Mouse (Mus musculus): ENCODE results near the gene Rad51b. TPM values are rescaled to one million over a fixed set of nuclear protein-coding genes. Genes with fewer than 3 reads are reported as not detected.

Gene Rad51b
- polyA plus RNA-seq, 1 experiment from 2014 or later = 8.0 TPM

GRCm38 (mm10) chr12:79798488-79798887 lies 501.4 kb downstream of the Rad51b start:
- Histone ChIP-seq H3K27me3 (ENCODE audit: control insufficient read depth, insufficient read depth, low read length) (no peaks in the 10 kb centered on the region), H3K27ac (ENCODE audit: low read depth, low read length) (no peak overlapping the region), H3K4me3 (ENCODE audit: low read depth, low read length) (no peak overlapping the region), H3K9me3 (ENCODE audit: control insufficient read depth, low read length) (no peaks in the 10 kb centered on the region), H3K4me2 (ENCODE audit: low read depth, low read length, severe bottlenecking) (no peak overlapping the region), H3K9ac (ENCODE audit: low read length) (no peak overlapping the region), H3K36me3 (ENCODE audit: control insufficient read depth, insufficient read depth, low read length) (no peaks in the 10 kb centered on the region), H3K4me1 (replicated peaks; ENCODE audit: control insufficient read depth, insufficient read depth, low read length) (0 out of 2 replicates have a peak, but pooled peaks cover 4% of the 10 kb centered on the region)
- DNase-seq (ENCODE audit: low spot score) (no peak), ATAC-seq (replicated peaks; ENCODE audit: low FRiP score) (no peak)
- WGBS = 95% methylated on average over 3 of the region's 3 CpGs

DNA sequence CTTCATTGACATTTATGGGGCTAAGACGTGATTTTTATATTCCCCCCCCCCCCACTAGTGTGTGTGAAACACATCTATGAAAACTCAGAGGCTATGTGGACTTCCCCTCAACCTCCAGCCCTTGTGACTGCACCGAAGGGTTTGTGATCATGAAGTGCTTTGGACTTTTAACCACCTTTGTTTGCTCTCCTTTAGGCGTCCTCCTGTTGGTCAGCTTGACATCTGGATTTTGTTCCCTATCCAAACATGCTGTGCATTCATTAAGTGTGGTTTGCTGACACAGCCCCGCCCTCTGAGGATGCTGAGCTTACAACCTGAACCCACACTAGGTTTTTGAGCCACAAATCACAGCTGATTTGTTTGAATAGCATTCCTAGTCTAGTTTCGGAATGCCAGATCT lies 502.3 kb downstream of the Rad51b start:
- DNase-seq (ENCODE audit: low spot score) = no peak
- WGBS = 73% methylated on average over 5 of the region's 5 CpGs
- peaks cover 7% of the 10 kb centered on the region for H3K4me1 ChIP-seq (replicated peaks; ENCODE audit: control insufficient read depth, insufficient read depth, low read length)
- H3K4me3 ChIP-seq (ENCODE audit: low read depth, low read length) = no peak overlapping the region
- H3K9ac ChIP-seq (ENCODE audit: low read length) = no peak overlapping the region
- no peaks in the 10 kb centered on the region for H3K36me3 ChIP-seq (ENCODE audit: control insufficient read depth, insufficient read depth, low read length)
- H3K27me3 ChIP-seq (ENCODE audit: control insufficient read depth, insufficient read depth, low read length) = no peaks in the 10 kb centered on the region
- no peak for ATAC-seq (replicated peaks; ENCODE audit: low FRiP score)
- no peak overlapping the region for H3K4me2 ChIP-seq (ENCODE audit: low read depth, low read length, severe bottlenecking)
- H3K9me3 ChIP-seq (ENCODE audit: control insufficient read depth, low read length) = no peaks in the 10 kb centered on the region
- H3K27ac ChIP-seq (ENCODE audit: low read depth, low read length) = no peak overlapping the region

DNA sequence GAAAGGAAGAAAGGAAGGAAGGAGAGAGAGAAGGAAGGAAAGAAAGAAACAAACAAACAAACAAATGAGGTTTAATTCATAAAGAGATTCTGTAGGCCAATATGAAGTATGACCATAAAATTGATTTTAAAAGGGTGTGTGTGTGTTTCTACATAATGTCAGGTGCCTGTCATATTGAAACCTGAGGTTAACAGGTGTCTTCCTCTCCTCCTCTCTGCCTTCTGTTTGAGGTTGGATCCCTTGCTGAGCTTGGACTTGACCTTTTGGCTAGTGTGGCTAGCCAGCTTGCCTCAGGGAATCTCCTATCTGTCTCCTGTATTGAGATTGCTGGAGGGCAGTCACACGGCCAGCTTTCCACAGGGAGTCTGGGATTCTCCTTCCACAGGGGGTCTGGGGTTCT lies 506.6 kb downstream of the Rad51b start:
- H3K9ac ChIP-seq (ENCODE audit: low read length) = no peak overlapping the region
- H3K4me1 ChIP-seq (replicated peaks; ENCODE audit: control insufficient read depth, insufficient read depth, low read length) = peaks cover 23% of the 10 kb centered on the region
- H3K36me3 ChIP-seq (ENCODE audit: control insufficient read depth, insufficient read depth, low read length) = no peaks in the 10 kb centered on the region
- H3K4me3 ChIP-seq (ENCODE audit: low read depth, low read length) = no peak overlapping the region
- ATAC-seq (replicated peaks; ENCODE audit: low FRiP score) (no peak), DNase-seq (ENCODE audit: low spot score) (peak; percentile 21)
- no peak overlapping the region for H3K27ac ChIP-seq (ENCODE audit: low read depth, low read length)
- no peaks in the 10 kb centered on the region for H3K27me3 ChIP-seq (ENCODE audit: control insufficient read depth, insufficient read depth, low read length)
- H3K4me2 ChIP-seq (ENCODE audit: low read depth, low read length, severe bottlenecking) = no peak overlapping the region
- H3K9me3 ChIP-seq (ENCODE audit: control insufficient read depth, low read length) = no peaks in the 10 kb centered on the region
- WGBS = 74% methylated on average over 1 of the region's 1 CpGs

GRCm38 (mm10) chr12:79804776-79805524 lies 507.9 kb downstream of the Rad51b start:
- no peaks in the 10 kb centered on the region for H3K9me3 ChIP-seq (ENCODE audit: control insufficient read depth, low read length)
- H3K4me3 ChIP-seq (ENCODE audit: low read depth, low read length) = no peak overlapping the region
- H3K27ac ChIP-seq (ENCODE audit: low read depth, low read length) = peak overlapping the region; percentile 37; the same call in 1 of the 2 replicates
- H3K4me1 ChIP-seq (replicated peaks; ENCODE audit: control insufficient read depth, insufficient read depth, low read length) = peaks cover 27% of the 10 kb centered on the region
- H3K4me2 ChIP-seq (ENCODE audit: low read depth, low read length, severe bottlenecking) = no peak overlapping the region
- no peak for DNase-seq (ENCODE audit: low spot score)
- H3K36me3 ChIP-seq (ENCODE audit: control insufficient read depth, insufficient read depth, low read length) = no peaks in the 10 kb centered on the region
- H3K9ac ChIP-seq (ENCODE audit: low read length) = no peak overlapping the region
- H3K27me3 ChIP-seq (ENCODE audit: control insufficient read depth, insufficient read depth, low read length) = no peaks in the 10 kb centered on the region
- ATAC-seq (replicated peaks; ENCODE audit: low FRiP score) = peak; percentile 44; the same call in 1 of the 2 replicates
- WGBS = 25% methylated on average over 8 of the region's 8 CpGs

DNA sequence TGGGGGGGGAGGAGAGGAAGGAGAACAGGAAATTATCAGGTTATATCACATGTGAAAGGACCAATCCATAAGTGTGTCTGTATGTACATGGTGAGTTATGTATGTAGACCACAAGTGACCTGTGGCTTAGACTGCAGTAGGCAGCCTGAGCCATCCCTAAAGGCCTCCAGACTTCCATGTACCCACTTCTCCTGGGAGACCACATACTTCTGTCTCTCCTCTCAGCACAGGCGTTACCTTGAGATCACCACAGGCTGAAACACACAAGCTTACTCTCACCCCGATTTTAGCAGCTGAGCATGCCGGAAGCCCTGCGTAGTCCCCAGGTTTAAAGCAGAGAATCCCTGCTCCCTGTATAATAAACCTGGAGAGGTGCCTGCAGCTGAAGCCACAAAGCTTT lies 509.9 kb downstream of the Rad51b start:
- H3K36me3 ChIP-seq (ENCODE audit: control insufficient read depth, insufficient read depth, low read length) = no peaks in the 10 kb centered on the region
- peaks cover 30% of the 10 kb centered on the region for H3K4me1 ChIP-seq (replicated peaks; ENCODE audit: control insufficient read depth, insufficient read depth, low read length)
- peak overlapping the region; percentile 36 for H3K9ac ChIP-seq (ENCODE audit: low read length)
- no peaks in the 10 kb centered on the region for H3K27me3 ChIP-seq (ENCODE audit: control insufficient read depth, insufficient read depth, low read length)
- H3K27ac ChIP-seq (ENCODE audit: low read depth, low read length) = peak overlapping the region; percentile 88
- DNase-seq (ENCODE audit: low spot score) (no peak), ATAC-seq (replicated peaks; ENCODE audit: low FRiP score) (peak; percentile 13; the same call in 1 of the 2 replicates)
- H3K4me3 ChIP-seq (ENCODE audit: low read depth, low read length) = no peak overlapping the region
- 27% methylated on average over 4 of the region's 4 CpGs for WGBS
- H3K9me3 ChIP-seq (ENCODE audit: control insufficient read depth, low read length) = no peaks in the 10 kb centered on the region
- no peak overlapping the region for H3K4me2 ChIP-seq (ENCODE audit: low read depth, low read length, severe bottlenecking)

DNA sequence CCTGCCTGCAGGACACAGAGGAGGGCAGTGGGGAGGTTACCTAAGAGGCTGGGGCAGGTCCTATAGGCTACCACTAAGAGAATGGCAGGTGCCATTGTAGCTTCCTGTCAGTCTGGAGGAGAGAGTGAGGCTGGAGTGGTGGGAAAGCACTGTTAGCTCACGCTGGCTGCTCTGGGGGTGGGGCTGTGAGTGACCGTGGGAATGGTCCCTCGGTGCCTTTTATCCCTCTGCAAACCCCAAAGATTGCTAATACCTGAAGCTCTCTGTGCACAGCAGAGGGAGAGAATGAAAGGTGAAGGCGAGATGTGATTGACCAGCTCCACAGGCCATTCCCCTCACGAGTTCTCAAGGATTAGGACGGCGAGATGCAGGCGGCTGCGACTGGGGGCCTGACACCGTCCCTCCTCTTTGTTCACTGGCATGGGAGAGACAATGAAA lies 510.3 kb downstream of the Rad51b start:
- Histone ChIP-seq H3K36me3 (ENCODE audit: control insufficient read depth, insufficient read depth, low read length) (no peaks in the 10 kb centered on the region), H3K4me3 (ENCODE audit: low read depth, low read length) (no peak overlapping the region), H3K9me3 (ENCODE audit: control insufficient read depth, low read length) (no peaks in the 10 kb centered on the region), H3K27ac (ENCODE audit: low read depth, low read length) (peak overlapping the region; percentile 88), H3K9ac (ENCODE audit: low read length) (peak overlapping the region; percentile 53), H3K27me3 (ENCODE audit: control insufficient read depth, insufficient read depth, low read length) (no peaks in the 10 kb centered on the region), H3K4me2 (ENCODE audit: low read depth, low read length, severe bottlenecking) (peak overlapping the region; percentile 16; the same call in 1 of the 2 replicates), H3K4me1 (replicated peaks; ENCODE audit: control insufficient read depth, insufficient read depth, low read length) (peaks cover 30% of the 10 kb centered on the region)
- ATAC-seq (replicated peaks; ENCODE audit: low FRiP score) (peak; percentile 71), DNase-seq (ENCODE audit: low spot score) (peak; percentile 75)
- WGBS = 5% methylated on average over 10 of the region's 10 CpGs

DNA sequence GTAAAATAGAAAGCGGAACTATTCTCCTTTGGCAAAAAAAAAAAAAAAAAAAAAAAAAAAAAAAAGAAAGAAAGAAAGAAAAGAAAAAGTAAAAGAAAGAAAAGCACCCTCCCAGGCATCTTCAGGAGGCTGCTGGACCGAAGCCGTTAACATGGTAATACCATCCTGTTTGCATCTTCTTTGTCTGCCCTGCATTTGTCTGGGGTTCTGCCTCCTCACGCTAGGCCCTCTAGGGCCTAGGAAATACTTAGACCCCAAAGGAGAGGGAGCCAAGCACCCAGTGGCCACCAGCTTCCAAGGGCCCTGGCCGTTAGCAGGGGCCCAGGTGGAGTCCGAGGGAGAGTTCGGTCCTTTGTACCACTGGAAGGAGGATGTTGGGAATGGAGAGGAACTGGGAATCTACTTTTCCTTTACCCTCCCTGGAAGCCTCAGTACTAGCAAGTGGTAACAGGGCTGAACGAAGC lies 510.9 kb downstream of the Rad51b start:
- no peaks in the 10 kb centered on the region for H3K27me3 ChIP-seq (ENCODE audit: control insufficient read depth, insufficient read depth, low read length)
- ATAC-seq (replicated peaks; ENCODE audit: low FRiP score) (0 out of 2 replicates have a peak, but pooled peaks have one; percentile 27), DNase-seq (ENCODE audit: low spot score) (peak; percentile 58)
- H3K4me2 ChIP-seq (ENCODE audit: low read depth, low read length, severe bottlenecking) = no peak overlapping the region; the same call in 1 of the 2 replicates
- no peaks in the 10 kb centered on the region for H3K9me3 ChIP-seq (ENCODE audit: control insufficient read depth, low read length)
- H3K4me1 ChIP-seq (replicated peaks; ENCODE audit: control insufficient read depth, insufficient read depth, low read length) = peaks cover 30% of the 10 kb centered on the region
- no peak overlapping the region for H3K4me3 ChIP-seq (ENCODE audit: low read depth, low read length)
- H3K36me3 ChIP-seq (ENCODE audit: control insufficient read depth, insufficient read depth, low read length) = no peaks in the 10 kb centered on the region
- 14% methylated on average over 8 of the region's 8 CpGs for WGBS
- peak overlapping the region; percentile 53 for H3K9ac ChIP-seq (ENCODE audit: low read length)
- peak overlapping the region; percentile 88 for H3K27ac ChIP-seq (ENCODE audit: low read depth, low read length)

- no peak overlapping the region; the same call in 1 of the 2 replicates for H3K4me2 ChIP-seq (ENCODE audit: low read depth, low read length, severe bottlenecking)
- no peak for ATAC-seq (replicated peaks; ENCODE audit: low FRiP score)
- peaks cover 33% of the 10 kb centered on the region for H3K4me1 ChIP-seq (replicated peaks; ENCODE audit: control insufficient read depth, insufficient read depth, low read length)
- H3K27ac ChIP-seq (ENCODE audit: low read depth, low read length) = peak overlapping the region; percentile 88
- no peaks in the 10 kb centered on the region for H3K36me3 ChIP-seq (ENCODE audit: control insufficient read depth, insufficient read depth, low read length)
- H3K27me3 ChIP-seq (ENCODE audit: control insufficient read depth, insufficient read depth, low read length) = no peaks in the 10 kb centered on the region
- DNase-seq (ENCODE audit: low spot score) = no peak
- H3K9me3 ChIP-seq (ENCODE audit: control insufficient read depth, low read length) = no peaks in the 10 kb centered on the region
- H3K9ac ChIP-seq (ENCODE audit: low read length) = peak overlapping the region; percentile 53; the same call in 1 of the 2 replicates
- no peak overlapping the region for H3K4me3 ChIP-seq (ENCODE audit: low read depth, low read length)
- WGBS = 57% methylated on average over 18 of the region's 18 CpGs
Observed at GRCm38 (mm10) chr12:79808426-79809398, 511.6 kb downstream of the Rad51b start.
